Mouse (Mus musculus): ENCODE results near the gene Calr. TPM values are rescaled to one million over a fixed set of nuclear protein-coding genes. Genes with fewer than 3 reads are reported as not detected.

The Calr gene
- total RNA-seq, 2 experiments from 2014 or later, result 1,645 to 4,672 TPM

DNA sequence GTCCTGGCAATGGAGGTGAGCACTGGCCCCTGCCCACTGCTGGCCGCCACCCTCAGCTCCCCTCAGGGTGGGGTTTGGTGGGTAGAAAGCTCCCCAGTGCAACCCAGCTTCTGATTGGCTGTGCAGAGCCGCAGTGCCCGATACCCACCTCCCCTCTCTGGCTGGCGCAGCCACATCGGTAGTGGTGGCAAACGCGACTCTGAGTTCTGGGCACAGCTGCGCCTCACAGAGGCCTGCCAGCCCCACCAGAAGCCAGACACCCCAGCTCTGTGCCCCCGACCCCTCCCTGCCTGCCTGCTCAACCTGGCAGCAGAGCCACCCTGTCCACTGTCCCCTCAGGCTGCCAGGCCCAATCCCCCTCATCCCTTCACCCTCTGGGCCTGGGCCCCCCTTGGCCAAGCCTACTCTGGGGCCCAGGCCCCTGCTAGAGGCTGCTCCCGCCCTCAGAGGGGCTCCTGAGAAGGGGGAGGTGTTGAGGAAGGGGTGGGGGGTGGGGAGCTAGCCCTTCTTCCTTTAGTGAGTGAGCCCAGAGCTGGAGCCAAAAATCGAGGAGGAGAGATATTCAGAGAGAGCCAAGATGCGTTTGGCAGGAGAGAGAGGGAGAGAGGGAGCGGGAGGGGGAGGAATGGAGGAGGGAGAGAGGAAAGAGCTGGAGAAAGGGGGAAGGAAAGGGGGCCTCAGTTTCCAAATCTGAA is 52.8 kb downstream of the Calr start:
- ATAC-seq (replicated peaks; ENCODE audit: poor library complexity, severe bottlenecking), result no peak

DNA sequence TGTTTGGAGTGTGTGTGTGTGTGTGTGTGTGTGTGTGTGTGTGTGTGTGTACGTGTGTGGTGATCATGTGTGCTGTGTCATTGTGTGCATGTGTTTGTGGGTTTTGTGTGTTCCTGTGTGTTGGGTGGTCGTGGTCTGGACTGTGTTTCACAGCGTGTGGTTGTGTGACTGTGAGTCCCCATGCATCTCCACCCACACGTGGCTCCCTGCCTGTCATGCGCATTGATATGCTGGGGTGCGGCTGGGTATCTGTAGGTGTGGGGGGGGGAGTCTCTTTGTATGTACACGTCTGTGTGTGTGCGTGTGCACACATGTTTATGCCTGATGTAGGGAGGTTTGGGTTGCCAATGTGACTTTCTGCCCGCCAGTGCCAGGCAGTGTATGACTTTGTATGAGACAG is 53.6 kb downstream of the Calr start:
- ATAC-seq (replicated peaks; ENCODE audit: poor library complexity, severe bottlenecking), result no peak

DNA sequence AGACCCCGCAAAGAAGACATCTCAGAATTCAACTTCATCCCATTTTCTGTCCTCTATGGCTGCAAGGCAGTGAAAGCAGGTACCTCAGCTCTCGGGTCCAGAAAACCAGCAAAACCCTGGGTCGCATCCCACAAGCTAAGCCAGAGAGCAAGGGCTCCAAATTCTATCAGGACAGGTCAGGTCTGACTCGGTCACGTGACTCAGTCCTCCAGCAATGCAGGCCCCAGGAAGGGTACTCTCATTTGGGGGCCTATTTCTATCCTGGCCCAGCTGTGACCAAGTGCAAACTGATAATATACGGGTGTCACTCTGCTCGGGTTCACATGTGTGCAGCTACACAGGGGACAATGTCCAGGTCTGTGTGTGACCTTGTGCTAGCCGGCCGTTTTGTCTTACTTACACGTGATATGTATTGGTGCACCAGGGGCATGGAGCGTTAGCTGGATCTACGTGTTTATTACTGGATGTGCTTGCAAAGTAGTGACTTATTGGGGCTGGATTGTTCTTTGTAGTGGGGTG is 54.2 kb downstream of the Calr start:
- no peak for ATAC-seq (replicated peaks; ENCODE audit: poor library complexity, severe bottlenecking)

Other genes starting within 250 kb of the Calr start
Only the 30 nearest of the 31 such genes appear.
- gene Ier2, start 184.1 kb downstream of the Calr start, total RNA-seq (2014; fragmentation: Nextera tagmentation), result 33.3 and 44.1 TPM in 2 replicates
- 40.7 and 47.6 TPM in 2 replicates for gene Ier2, start 184.1 kb downstream of the Calr start, total RNA-seq (2017)
- gene Trmt1, start 160.6 kb downstream of the Calr start, total RNA-seq (2014; fragmentation: Nextera tagmentation), result 76.9 and 123 TPM in 2 replicates
- 73.8 and 95.9 TPM in 2 replicates for gene Trmt1, start 160.6 kb downstream of the Calr start, total RNA-seq (2017)
- 92.9 and 98.1 TPM in 2 replicates for gene Nacc1, start 159.1 kb downstream of the Calr start, total RNA-seq (2014; fragmentation: Nextera tagmentation)
- 46.5 and 59.2 TPM in 2 replicates for gene Nacc1, start 159.1 kb downstream of the Calr start, total RNA-seq (2017)
- gene Lyl1, start 145.5 kb downstream of the Calr start, total RNA-seq (2014; fragmentation: Nextera tagmentation), result 82.1 and 133 TPM in 2 replicates
- 65.9 and 73.3 TPM in 2 replicates for gene Lyl1, start 145.5 kb downstream of the Calr start, total RNA-seq (2017)
- gene G430095P16Rik, start 123.9 kb downstream of the Calr start, total RNA-seq (2014; fragmentation: Nextera tagmentation), result 11.0 and 17.9 TPM in 2 replicates
- gene G430095P16Rik, start 123.9 kb downstream of the Calr start, total RNA-seq (2017), result 4.4 and 4.8 TPM in 2 replicates
- 25.7 and 51.2 TPM in 2 replicates for gene Nfix, start 46.6 kb downstream of the Calr start, total RNA-seq (2014; fragmentation: Nextera tagmentation)
- 9.5 and 12.8 TPM in 2 replicates for gene Nfix, start 46.6 kb downstream of the Calr start, total RNA-seq (2017)
- 4.1 and 4.7 TPM in 2 replicates for gene Dand5, start 24.1 kb downstream of the Calr start, total RNA-seq (2014; fragmentation: Nextera tagmentation)
- gene Dand5, start 24.1 kb downstream of the Calr start, total RNA-seq (2017), result 3.6 and 3.7 TPM in 2 replicates
- 17.0 and 19.2 TPM in 2 replicates for gene Gadd45gip1, start 15.4 kb downstream of the Calr start, total RNA-seq (2014; fragmentation: Nextera tagmentation)
- gene Gadd45gip1, start 15.4 kb downstream of the Calr start, total RNA-seq (2017), result 46.2 and 52.4 TPM in 2 replicates
- 41.8 TPM in 2 replicates for gene Rad23a, start 6.3 kb downstream of the Calr start, total RNA-seq (2014; fragmentation: Nextera tagmentation)
- 20.1 and 21.4 TPM in 2 replicates for gene Rad23a, start 6.3 kb downstream of the Calr start, total RNA-seq (2017)
- 90.9 TPM in 2 replicates for gene Farsa, start 10.1 kb upstream of the Calr start, total RNA-seq (2014; fragmentation: Nextera tagmentation)
- gene Farsa, start 10.1 kb upstream of the Calr start, total RNA-seq (2017), result 187 and 190 TPM in 2 replicates
- gene Syce2, start 25.2 kb upstream of the Calr start, total RNA-seq (2014; fragmentation: Nextera tagmentation), result 172 and 176 TPM in 2 replicates
- gene Syce2, start 25.2 kb upstream of the Calr start, total RNA-seq (2017), result 126 and 155 TPM in 2 replicates
- gene Gcdh, start 47.0 kb upstream of the Calr start, total RNA-seq (2014; fragmentation: Nextera tagmentation), result 23.2 and 25.8 TPM in 2 replicates
- gene Gcdh, start 47.0 kb upstream of the Calr start, total RNA-seq (2017), result 20.1 and 30.3 TPM in 2 replicates
- gene Klf1, start 55.0 kb upstream of the Calr start, total RNA-seq (2014; fragmentation: Nextera tagmentation), result 0.52 and 1.0 TPM in 2 replicates
- gene Klf1, start 55.0 kb upstream of the Calr start, total RNA-seq (2017), result 0.43 and 0.72 TPM in 2 replicates
- gene Dnase2a, start 61.6 kb upstream of the Calr start, total RNA-seq (2014; fragmentation: Nextera tagmentation), result 35.6 and 55.5 TPM in 2 replicates
- gene Dnase2a, start 61.6 kb upstream of the Calr start, total RNA-seq (2017), result 59.6 and 117 TPM in 2 replicates
- gene Mast1, start 90.4 kb upstream of the Calr start, total RNA-seq (2014; fragmentation: Nextera tagmentation), result not detected in 2 replicates
- gene Mast1, start 90.4 kb upstream of the Calr start, total RNA-seq (2017), result not detected in 2 replicates
- not detected in 2 replicates for gene Rtbdn, start 100.1 kb upstream of the Calr start, total RNA-seq (2014; fragmentation: Nextera tagmentation)
- gene Rtbdn, start 100.1 kb upstream of the Calr start, total RNA-seq (2017), result not detected in 2 replicates
- not detected in 2 replicates for gene Gm49661, start 122.5 kb upstream of the Calr start, total RNA-seq (2014; fragmentation: Nextera tagmentation)
- not detected in 2 replicates for gene Gm49661, start 122.5 kb upstream of the Calr start, total RNA-seq (2017)
- 210 and 303 TPM in 2 replicates for gene Prdx2, start 122.7 kb upstream of the Calr start, total RNA-seq (2014; fragmentation: Nextera tagmentation)
- gene Prdx2, start 122.7 kb upstream of the Calr start, total RNA-seq (2017), result 360 and 421 TPM in 2 replicates
- gene Rnaseh2a, start 122.8 kb upstream of the Calr start, total RNA-seq (2014; fragmentation: Nextera tagmentation), result 116 and 172 TPM in 2 replicates
- gene Rnaseh2a, start 122.8 kb upstream of the Calr start, total RNA-seq (2017), result 91.3 and 148 TPM in 2 replicates
- gene Junb, start 131.8 kb upstream of the Calr start, total RNA-seq (2014; fragmentation: Nextera tagmentation), result 3.3 and 14.2 TPM in 2 replicates
- gene Junb, start 131.8 kb upstream of the Calr start, total RNA-seq (2017), result 39.6 and 46.0 TPM in 2 replicates
- gene Hook2, start 143.7 kb upstream of the Calr start, total RNA-seq (2014; fragmentation: Nextera tagmentation), result 5.2 and 6.1 TPM in 2 replicates
- gene Hook2, start 143.7 kb upstream of the Calr start, total RNA-seq (2017), result 5.7 and 8.2 TPM in 2 replicates
- gene Best2, start 167.6 kb upstream of the Calr start, total RNA-seq (2014; fragmentation: Nextera tagmentation), result not detected in 2 replicates
- gene Best2, start 167.6 kb upstream of the Calr start, total RNA-seq (2017), result not detected in 2 replicates
- 73.1 and 73.3 TPM in 2 replicates for gene Asna1, start 178.3 kb upstream of the Calr start, total RNA-seq (2014; fragmentation: Nextera tagmentation)
- 74.5 and 91.2 TPM in 2 replicates for gene Asna1, start 178.3 kb upstream of the Calr start, total RNA-seq (2017)
- 112 and 128 TPM in 2 replicates for gene Trir, start 179.9 kb upstream of the Calr start, total RNA-seq (2014; fragmentation: Nextera tagmentation)
- 245 and 280 TPM in 2 replicates for gene Trir, start 179.9 kb upstream of the Calr start, total RNA-seq (2017)
- 19.6 and 25.0 TPM in 2 replicates for gene Tnpo2, start 190.0 kb upstream of the Calr start, total RNA-seq (2014; fragmentation: Nextera tagmentation)
- 21.5 and 26.8 TPM in 2 replicates for gene Tnpo2, start 190.0 kb upstream of the Calr start, total RNA-seq (2017)
- gene Fbxw9, start 213.1 kb upstream of the Calr start, total RNA-seq (2014; fragmentation: Nextera tagmentation), result 11.6 and 13.5 TPM in 2 replicates
- 4.1 and 5.9 TPM in 2 replicates for gene Fbxw9, start 213.1 kb upstream of the Calr start, total RNA-seq (2017)
- gene Gm5741, start 221.0 kb upstream of the Calr start, total RNA-seq (2014; fragmentation: Nextera tagmentation), result not detected in 2 replicates
- not detected in 2 replicates for gene Gm5741, start 221.0 kb upstream of the Calr start, total RNA-seq (2017)
- gene Dhps, start 224.8 kb upstream of the Calr start, total RNA-seq (2014; fragmentation: Nextera tagmentation), result 42.0 and 66.5 TPM in 2 replicates
- gene Dhps, start 224.8 kb upstream of the Calr start, total RNA-seq (2017), result 19.6 and 30.1 TPM in 2 replicates
- gene Wdr83os, start 233.8 kb upstream of the Calr start, total RNA-seq (2014; fragmentation: Nextera tagmentation), result 189 and 191 TPM in 2 replicates
- gene Wdr83os, start 233.8 kb upstream of the Calr start, total RNA-seq (2017), result 36.6 and 47.4 TPM in 2 replicates
- 56.2 and 81.8 TPM in 2 replicates for gene Wdr83, start 234.4 kb upstream of the Calr start, total RNA-seq (2014; fragmentation: Nextera tagmentation)
- gene Wdr83, start 234.4 kb upstream of the Calr start, total RNA-seq (2017), result 23.3 and 32.8 TPM in 2 replicates